Mouse (Mus musculus): ENCODE measurements around the gene Ccdc127. TPM values are rescaled to one million over a fixed set of nuclear protein-coding genes. Genes with fewer than 3 reads are reported as not detected.
A peak's percentile ranks its signal among the peaks of the same experiment; 100 is the strongest.

The Ccdc127 gene
- polyA plus RNA-seq (2016; fragmentation: Nextera tagmentation; extraction: Ambion mirVana), result 52.4 and 56.7 TPM in 2 replicates

DNA sequence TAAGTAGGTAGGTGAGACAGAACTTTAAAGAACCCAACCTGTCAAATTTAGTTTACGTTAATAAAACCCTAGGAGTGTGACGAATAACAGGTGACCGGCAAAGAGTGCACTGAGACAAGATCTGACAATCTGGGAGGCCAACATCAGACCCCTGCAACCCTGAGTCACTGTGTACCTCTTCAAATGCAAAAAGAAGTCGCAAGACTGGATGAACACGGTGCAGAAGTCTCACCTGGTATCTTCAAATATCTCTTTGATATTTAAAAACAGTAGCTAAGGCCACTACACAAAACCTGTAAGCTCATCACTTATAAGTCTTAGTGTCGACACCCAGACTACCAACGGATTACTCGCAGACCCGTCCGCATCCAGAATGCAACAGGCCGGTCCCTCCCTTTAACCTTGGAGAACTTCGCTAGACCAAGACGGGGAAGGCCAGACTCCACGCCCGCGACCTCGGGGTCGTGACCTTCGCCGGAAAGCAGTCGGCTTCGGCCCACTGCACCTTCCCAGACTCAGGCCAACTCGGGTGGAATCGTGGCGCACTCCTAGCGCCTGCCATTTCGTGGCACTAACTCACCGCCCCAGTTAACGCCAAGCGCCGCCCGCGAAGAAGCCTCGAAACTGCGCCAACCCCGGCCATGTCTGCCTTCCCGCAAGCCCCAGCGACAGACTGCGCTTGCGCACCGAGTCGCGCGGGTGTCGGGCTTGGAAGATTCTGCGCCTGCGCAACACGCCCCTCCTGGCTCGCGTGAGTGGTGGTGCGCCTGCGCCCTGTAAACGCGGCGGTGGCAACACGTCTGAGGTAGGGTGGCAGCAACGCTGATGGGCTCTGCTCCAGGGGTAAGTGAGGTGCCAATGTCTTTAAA, at the start of gene Ccdc127, which contains the start of gene Sdha:
TSS of gene Ccdc127 (plus strand) at position 744 of the 869 bp plus-strand sequence.
TSS of gene Sdha (minus strand) at position 715 of the 869 bp plus-strand sequence.
- peaks cover 25% of the 10 kb centered on the region for H3K4me1 ChIP-seq
- no peaks in the 10 kb centered on the region for H3K27me3 ChIP-seq (ENCODE audit: poor library complexity, severe bottlenecking)
- WGBS, result 3% methylated on average over 57 of the region's 57 CpGs
- H3K4me3 ChIP-seq, result peak within 1 kb of the TSS; percentile 83
- peak within 1 kb of the TSS; percentile 97 for H3K27ac ChIP-seq
- DNase-seq (ENCODE audit: extremely low spot score, low spot score), result peak; percentile 98
- no peaks in the 10 kb centered on the region for H3K9me3 ChIP-seq
- peaks cover 24% of the 10 kb centered on the region for H3K36me3 ChIP-seq (replicated peaks)

DNA sequence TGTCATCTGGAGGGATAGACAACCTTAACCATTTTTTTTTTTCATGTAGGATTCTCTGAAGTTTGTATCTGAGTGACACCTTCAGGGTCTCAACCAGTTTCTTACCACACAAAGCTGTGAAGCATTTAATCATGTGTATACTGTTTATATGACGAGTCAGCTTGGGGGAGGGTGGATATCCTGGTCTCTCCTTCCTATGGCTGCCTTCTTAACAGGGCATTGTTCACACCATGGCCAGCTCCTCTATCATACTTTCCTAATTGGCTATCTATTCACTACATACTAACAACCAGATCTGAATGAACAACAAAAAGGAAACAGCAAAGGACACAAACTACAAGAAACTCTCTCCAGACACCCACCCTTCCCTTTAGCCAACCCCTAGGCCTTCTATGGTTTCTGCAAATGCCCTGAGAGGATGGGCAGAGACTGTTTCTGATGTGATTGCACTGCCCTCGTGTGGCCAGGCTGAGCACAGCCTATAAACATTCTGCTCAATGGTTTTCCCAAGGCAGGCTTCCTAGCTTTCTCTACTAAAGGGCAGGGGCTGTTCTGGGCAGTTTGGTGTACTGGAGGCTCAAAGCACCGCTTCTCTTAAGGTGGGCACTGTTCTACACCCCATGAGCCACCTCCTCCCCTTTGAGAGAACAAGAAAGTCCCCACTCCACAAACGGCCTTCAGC, 49.0 kb upstream of the Ccdc127 start:
- H3K4me3 ChIP-seq, result no peak overlapping the region
- H3K4me1 ChIP-seq, result no peaks in the 10 kb centered on the region
- 43% methylated on average over 4 of the region's 4 CpGs for WGBS
- H3K27me3 ChIP-seq (ENCODE audit: poor library complexity, severe bottlenecking), result no peaks in the 10 kb centered on the region
- H3K27ac ChIP-seq, result no peak overlapping the region
- no peaks in the 10 kb centered on the region for H3K9me3 ChIP-seq
- DNase-seq (ENCODE audit: extremely low spot score, low spot score), result peak; percentile 63
- H3K36me3 ChIP-seq (replicated peaks), result peaks cover 44% of the 10 kb centered on the region

DNA sequence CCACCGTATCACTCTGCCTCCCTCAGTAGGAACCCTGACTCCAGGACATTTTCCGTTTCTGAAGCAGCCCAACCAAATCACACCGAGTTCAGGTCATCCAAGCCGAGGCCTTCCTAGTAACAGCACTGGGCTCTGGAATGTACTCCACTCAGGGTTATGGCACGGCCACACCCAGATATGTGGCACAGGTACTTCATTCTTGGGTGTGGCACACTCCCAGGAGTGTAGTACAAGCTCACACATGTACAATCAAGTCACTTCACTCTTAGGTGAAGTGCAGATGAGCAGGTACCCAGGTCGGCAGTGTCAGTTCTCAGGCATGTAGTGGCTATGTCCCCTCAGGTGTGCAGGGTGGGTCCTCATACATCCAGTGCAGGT, 48.5 kb upstream of the Ccdc127 start:
- 77% methylated on average over 6 of the region's 6 CpGs for WGBS
- Histone ChIP-seq H3K36me3 (replicated peaks) (peaks cover 50% of the 10 kb centered on the region), H3K4me3 (no peak overlapping the region), H3K9me3 (no peaks in the 10 kb centered on the region), H3K4me1 (no peaks in the 10 kb centered on the region), H3K27ac (no peak overlapping the region), H3K27me3 (ENCODE audit: poor library complexity, severe bottlenecking) (no peaks in the 10 kb centered on the region)
- DNase-seq (ENCODE audit: extremely low spot score, low spot score), result no peak

DNA sequence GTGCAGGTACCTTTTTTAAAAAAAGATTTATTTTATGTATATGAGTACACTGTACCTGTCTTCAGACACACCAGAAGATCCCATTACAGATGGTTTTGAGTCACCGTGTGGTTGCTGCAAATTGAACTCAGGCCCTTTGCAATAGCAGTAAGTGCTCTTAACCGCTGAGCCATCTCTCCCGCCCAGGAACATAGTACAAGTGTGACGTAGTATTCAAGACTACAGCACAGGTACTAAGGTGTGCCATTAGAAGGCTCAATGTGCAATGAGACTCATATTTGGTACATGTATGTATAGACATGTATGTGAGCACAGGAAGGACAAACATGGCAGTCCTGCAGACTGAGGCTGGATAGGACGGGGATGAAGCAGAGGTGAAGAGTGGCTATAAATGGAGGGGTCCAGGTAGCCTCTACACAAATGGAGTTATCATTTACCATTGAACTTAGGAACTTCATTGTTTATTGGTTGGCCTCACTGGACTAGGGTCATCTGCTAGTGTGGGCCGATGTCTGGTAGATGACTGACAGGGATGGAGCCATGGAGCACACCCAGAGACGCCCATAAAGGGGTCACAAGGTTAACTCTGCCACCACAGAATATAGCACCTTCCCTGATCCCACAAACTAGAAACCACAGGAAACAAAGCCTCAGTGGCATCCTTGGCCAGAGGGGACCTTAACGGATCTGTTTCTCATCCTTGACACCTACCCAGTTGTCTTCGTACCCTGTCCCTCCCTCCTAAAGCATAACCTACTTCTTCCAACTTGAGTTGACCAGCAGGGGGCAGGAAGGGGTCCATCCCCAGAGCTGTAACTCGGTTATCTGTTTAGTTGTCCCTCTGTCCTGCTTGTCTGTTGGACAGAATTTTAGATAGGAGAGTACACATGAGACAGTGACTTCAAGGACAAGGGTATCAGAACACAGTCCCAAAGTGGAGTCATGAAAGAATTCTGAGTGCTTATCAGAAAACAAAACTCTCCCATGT, 47.8 kb upstream of the Ccdc127 start:
- no peak for DNase-seq (ENCODE audit: extremely low spot score, low spot score)
- no peaks in the 10 kb centered on the region for H3K9me3 ChIP-seq
- peaks cover 57% of the 10 kb centered on the region for H3K36me3 ChIP-seq (replicated peaks)
- 87% methylated on average over 10 of the region's 10 CpGs for WGBS
- no peak overlapping the region for H3K27ac ChIP-seq
- no peak overlapping the region for H3K4me3 ChIP-seq
- H3K4me1 ChIP-seq, result no peaks in the 10 kb centered on the region
- no peaks in the 10 kb centered on the region for H3K27me3 ChIP-seq (ENCODE audit: poor library complexity, severe bottlenecking)

DNA sequence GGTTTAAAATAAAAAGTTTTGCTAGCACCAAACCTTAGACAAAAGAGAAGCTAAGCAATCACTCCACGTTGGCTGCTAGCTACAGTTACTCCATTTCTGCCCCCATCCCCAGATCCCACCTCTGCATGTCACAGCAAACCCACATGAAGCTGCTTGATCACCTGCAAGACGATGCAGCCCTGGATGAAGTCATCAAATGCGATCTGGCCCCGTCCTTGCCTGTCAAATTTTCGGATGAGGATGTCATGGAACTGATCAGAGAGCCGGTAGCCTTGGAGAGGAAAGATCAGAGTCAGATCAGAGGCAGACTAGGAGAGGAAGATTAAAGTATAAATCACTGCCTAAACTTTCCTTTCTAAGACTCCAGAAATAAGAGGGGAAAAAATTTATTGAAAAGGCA, 44.7 kb upstream of the Ccdc127 start:
- peaks cover 87% of the 10 kb centered on the region for H3K36me3 ChIP-seq (replicated peaks)
- no peaks in the 10 kb centered on the region for H3K9me3 ChIP-seq

DNA sequence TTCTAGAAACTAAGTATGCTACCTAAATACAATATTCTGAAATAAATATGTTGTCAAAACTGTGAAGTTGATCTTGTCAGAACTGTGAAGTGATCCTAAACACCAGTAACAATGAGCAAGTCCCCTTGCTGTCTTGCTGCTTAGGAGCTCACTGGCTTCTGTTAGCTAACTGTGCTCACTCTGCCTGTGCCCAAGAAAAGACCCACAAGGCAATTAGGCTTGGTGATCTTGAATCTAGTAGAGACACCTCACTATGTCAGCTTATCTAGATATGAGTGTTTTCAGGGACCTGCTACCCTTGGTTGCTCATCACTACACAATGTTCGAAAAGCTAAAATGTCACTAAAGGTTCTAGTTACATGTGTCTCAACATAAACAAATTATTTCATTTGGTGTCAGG, 44.3 kb upstream of the Ccdc127 start:
- H3K4me1 ChIP-seq, result no peaks in the 10 kb centered on the region
- no peak overlapping the region for H3K4me3 ChIP-seq
- H3K36me3 ChIP-seq (replicated peaks), result peaks cover 91% of the 10 kb centered on the region
- no peaks in the 10 kb centered on the region for H3K27me3 ChIP-seq (ENCODE audit: poor library complexity, severe bottlenecking)
- H3K9me3 ChIP-seq, result no peaks in the 10 kb centered on the region
- no peak for DNase-seq (ENCODE audit: extremely low spot score, low spot score)
- H3K27ac ChIP-seq, result no peak overlapping the region
- WGBS, result 91% methylated on average over 1 of the region's 1 CpGs

More for the DNA sequence above, 44.7 kb upstream of the Ccdc127 start:
- no peak for DNase-seq (ENCODE audit: extremely low spot score, low spot score)
- no peaks in the 10 kb centered on the region for H3K27me3 ChIP-seq (ENCODE audit: poor library complexity, severe bottlenecking)
- no peak overlapping the region for H3K4me3 ChIP-seq
- no peaks in the 10 kb centered on the region for H3K4me1 ChIP-seq
- H3K27ac ChIP-seq, result no peak overlapping the region
- WGBS, result 93% methylated on average over 6 of the region's 6 CpGs

DNA sequence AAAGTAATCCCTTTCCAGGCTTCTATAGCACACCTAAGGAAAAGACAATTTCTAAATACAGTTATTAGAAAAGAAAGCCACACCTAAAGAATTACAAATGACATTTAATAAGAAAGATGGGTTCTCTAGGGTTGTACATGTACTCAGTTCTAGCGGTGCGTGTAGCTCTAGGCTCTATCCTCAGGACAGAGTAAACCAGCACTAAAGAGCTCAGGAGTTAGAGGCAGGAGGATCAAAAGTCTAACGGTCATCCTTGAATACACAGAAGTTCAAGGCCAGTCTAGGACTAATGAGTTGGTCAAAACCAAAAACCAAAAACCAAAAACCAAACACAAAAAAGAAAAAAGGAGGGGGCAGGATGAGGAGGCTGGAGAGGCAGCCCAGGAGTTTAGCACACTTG, 35.5 kb upstream of the Ccdc127 start:
- 96% methylated on average over 3 of the region's 3 CpGs for WGBS
- no peak for DNase-seq (ENCODE audit: extremely low spot score, low spot score)
- no peaks in the 10 kb centered on the region for H3K27me3 ChIP-seq (ENCODE audit: poor library complexity, severe bottlenecking)

DNA sequence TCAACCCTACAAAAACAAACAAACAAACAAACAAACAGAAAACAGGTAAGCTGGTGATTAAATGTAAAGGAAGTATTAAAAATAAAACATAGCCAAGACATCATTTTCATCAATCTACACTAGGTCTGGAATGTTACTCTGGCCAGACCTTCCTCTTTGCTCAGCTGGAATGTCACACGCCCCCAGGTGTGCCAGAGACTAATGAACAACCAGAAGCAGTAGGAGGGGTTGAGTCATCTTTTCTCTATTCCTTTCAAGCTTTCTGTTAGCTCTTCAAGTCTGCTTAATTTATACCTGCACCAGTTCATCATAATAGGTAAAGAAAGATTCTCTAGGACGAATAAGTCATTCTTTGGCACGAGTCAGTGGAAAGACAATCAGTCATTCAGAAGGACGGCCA, 33.7 kb upstream of the Ccdc127 start:
- Histone ChIP-seq H3K4me3 (peak overlapping the region; percentile 90), H3K9me3 (no peaks in the 10 kb centered on the region), H3K27me3 (ENCODE audit: poor library complexity, severe bottlenecking) (no peaks in the 10 kb centered on the region), H3K4me1 (peaks cover 18% of the 10 kb centered on the region), H3K36me3 (replicated peaks) (peaks cover 33% of the 10 kb centered on the region), H3K27ac (peak overlapping the region; percentile 86; the same call in 1 of the 2 replicates)
- WGBS, result 36% methylated on average over 4 of the region's 4 CpGs
- no peak for DNase-seq (ENCODE audit: extremely low spot score, low spot score)

More for the DNA sequence above, 35.5 kb upstream of the Ccdc127 start:
- Histone ChIP-seq H3K4me3 (no peak overlapping the region), H3K9me3 (no peaks in the 10 kb centered on the region), H3K4me1 (peaks cover 18% of the 10 kb centered on the region), H3K36me3 (replicated peaks) (peaks cover 39% of the 10 kb centered on the region), H3K27ac (no peak overlapping the region)

DNA sequence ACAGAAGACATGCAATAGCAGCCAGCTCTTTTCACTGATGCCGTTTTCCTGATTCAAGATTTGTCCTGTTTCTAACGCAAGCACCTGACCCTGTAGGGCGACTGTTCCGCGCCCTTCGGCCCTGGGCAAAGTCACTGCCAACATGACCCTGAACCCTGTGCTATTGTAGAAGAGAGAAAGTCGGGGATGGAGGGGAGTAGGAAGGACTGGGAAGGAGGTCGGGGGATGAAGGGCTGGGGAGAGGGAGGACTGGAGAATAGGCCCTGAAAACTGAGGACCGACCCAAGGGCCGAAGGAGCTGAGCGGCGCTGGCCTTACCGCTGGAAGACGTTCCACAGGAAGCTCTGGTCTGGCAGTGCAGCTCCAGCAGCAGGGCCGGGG, 33.3 kb upstream of the Ccdc127 start:
- Histone ChIP-seq H3K27me3 (ENCODE audit: poor library complexity, severe bottlenecking) (no peaks in the 10 kb centered on the region), H3K4me1 (peaks cover 18% of the 10 kb centered on the region), H3K9me3 (no peaks in the 10 kb centered on the region), H3K27ac (peak overlapping the region; percentile 86), H3K36me3 (replicated peaks) (peaks cover 34% of the 10 kb centered on the region), H3K4me3 (peak overlapping the region; percentile 90)
- 2% methylated on average over 15 of the region's 15 CpGs for WGBS
- DNase-seq (ENCODE audit: extremely low spot score, low spot score), result no peak

DNA sequence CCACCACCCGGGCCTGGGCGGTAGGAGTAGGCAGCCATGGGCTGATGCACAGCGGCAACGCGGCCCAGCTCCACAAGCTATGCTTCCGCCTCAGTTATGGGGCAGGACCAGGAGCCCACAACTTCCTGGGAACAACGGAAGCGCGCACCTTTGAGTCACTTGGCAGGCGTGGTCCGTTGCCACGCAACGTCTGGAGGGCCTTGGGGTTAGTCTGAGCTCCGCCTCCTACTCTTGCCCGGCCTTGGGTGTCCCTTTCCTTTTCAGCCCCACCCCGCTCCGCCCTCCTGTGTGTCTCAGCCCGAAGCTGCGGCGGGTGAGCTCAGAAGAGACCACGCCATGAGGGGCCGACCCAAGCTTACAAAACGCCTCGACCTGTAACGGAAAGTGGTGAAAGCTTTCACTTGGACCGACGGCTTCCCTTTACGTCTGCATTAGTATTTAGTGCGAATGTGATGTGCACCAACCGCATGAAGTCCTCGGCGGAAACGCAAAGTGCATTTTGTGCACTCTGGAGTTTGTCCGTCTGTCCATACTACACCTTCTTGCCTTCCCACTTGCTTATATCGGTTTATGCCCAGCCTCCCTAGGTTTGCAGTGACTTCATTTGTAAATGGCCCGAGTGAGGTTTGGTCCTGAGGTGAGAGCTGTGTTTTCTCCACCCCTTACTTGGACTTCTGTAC, 32.8 kb upstream of the Ccdc127 start, which contains the start of gene Pdcd6:
TSS of gene Pdcd6 (minus strand) at position 411 of the 680 bp plus-strand sequence.
- H3K4me3 ChIP-seq, result peak within 1 kb of the TSS; percentile 90
- H3K27ac ChIP-seq, result peak within 1 kb of the TSS; percentile 86
- no peaks in the 10 kb centered on the region for H3K27me3 ChIP-seq (ENCODE audit: poor library complexity, severe bottlenecking)
- H3K4me1 ChIP-seq, result peaks cover 18% of the 10 kb centered on the region
- peak; percentile 92 for DNase-seq (ENCODE audit: extremely low spot score, low spot score)
- H3K9me3 ChIP-seq, result no peaks in the 10 kb centered on the region
- WGBS, result under 1% methylated on average over 36 of the region's 36 CpGs
- peaks cover 39% of the 10 kb centered on the region for H3K36me3 ChIP-seq (replicated peaks)

DNA sequence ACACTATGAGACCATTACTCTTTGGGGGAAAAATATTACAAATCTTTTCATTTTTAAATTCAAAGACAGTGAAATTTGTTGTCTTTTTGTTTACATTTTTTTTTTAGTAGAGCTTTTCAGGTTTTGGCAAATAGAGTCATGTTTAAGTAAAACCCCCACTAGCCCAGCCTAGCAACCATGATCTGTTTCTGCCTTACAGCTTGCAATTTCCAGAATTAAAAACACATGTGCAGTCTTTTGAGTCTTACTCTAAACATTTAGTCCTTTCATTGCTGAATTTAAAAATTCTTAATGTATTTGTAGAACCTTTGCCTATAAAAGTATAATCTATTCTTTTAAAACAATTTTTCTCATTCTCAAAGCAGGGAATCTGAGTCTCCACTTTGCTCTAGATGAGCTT, 20.8 kb upstream of the Ccdc127 start:
- Histone ChIP-seq H3K4me1 (no peaks in the 10 kb centered on the region), H3K9me3 (no peaks in the 10 kb centered on the region), H3K27ac (no peak overlapping the region), H3K4me3 (no peak overlapping the region), H3K36me3 (replicated peaks) (peaks cover 90% of the 10 kb centered on the region), H3K27me3 (ENCODE audit: poor library complexity, severe bottlenecking) (no peaks in the 10 kb centered on the region)
- DNase-seq (ENCODE audit: extremely low spot score, low spot score), result no peak

DNA sequence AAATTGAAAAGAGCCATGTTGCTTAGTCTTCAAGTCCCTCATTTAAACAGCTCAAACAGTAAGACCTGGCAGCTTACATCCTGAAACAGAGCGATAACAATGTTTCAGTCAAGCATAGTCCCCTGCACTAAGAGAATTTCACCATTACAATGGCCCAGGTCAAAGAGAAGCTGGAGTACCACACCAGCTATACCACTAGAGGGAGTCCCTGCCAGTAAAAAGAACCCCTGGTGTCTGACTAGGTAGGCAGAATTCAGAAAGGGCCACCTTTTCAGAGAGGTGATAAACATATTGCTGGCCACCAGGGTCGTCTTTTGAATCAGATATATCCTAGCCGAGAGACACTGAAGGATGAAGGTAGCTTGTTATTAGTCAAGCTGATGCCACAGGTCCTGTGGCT, 9.1 kb upstream of the Ccdc127 start:
- no peak for DNase-seq (ENCODE audit: extremely low spot score, low spot score)
- Histone ChIP-seq H3K36me3 (replicated peaks) (peaks cover 82% of the 10 kb centered on the region), H3K9me3 (no peaks in the 10 kb centered on the region), H3K4me3 (no peak overlapping the region), H3K27ac (no peak overlapping the region), H3K27me3 (ENCODE audit: poor library complexity, severe bottlenecking) (no peaks in the 10 kb centered on the region), H3K4me1 (no peaks in the 10 kb centered on the region)
- 60% methylated on average over 3 of the region's 3 CpGs for WGBS
